Mouse (Mus musculus) kidney, postnatal 36 days (tissue): ENCODE measurements around the gene Scnn1a.

Source experiments
- DNase-seq, 2 experiments: peaks; one replicate each; pipeline ENCODE4 v3.0.0; 2021 to 2022; ENCODE audit warnings: mixed read lengths in 2 of 2

The Scnn1a gene

GRCm38 (mm10) chr6:125363451-125364242 is 43.2 kb downstream of the Scnn1a start:
- peak; percentile 75 to 79 for DNase-seq

- DNase-seq = peak in 1 of 2 experiments; percentile 50
Measured at GRCm38 (mm10) chr6:125364448-125364847, 44.0 kb downstream of the Scnn1a start.

- no peak for DNase-seq
Measured at GRCm38 (mm10) chr6:125365522-125365921, 45.1 kb downstream of the Scnn1a start.

GRCm38 (mm10) chr6:125366133-125366532 is 45.7 kb downstream of the Scnn1a start:
- no peak for DNase-seq

GRCm38 (mm10) chr6:125367758-125368371 is 47.4 kb downstream of the Scnn1a start:
- DNase-seq = peak in 1 of 2 experiments; percentile 52

GRCm38 (mm10) chr6:125377042-125377441 is 56.6 kb downstream of the Scnn1a start:
- DNase-seq = no peak

GRCm38 (mm10) chr6:125377582-125378451 is 57.4 kb downstream of the Scnn1a start:
- DNase-seq = peak; percentile 95

- DNase-seq = no peak
Measured at GRCm38 (mm10) chr6:125378621-125379020, 58.2 kb downstream of the Scnn1a start.

- peak in 1 of 2 experiments; percentile 8 for DNase-seq
Measured at GRCm38 (mm10) chr6:125379781-125380180, 59.3 kb downstream of the Scnn1a start.

GRCm38 (mm10) chr6:125380372-125381360 is 60.2 kb downstream of the Scnn1a start, which contains the start of gene Plekhg6:
Gene Plekhg6, minus strand, starts transcription at chr6:125380793.
- DNase-seq = peak; percentile 79 to 86

GRCm38 (mm10) chr6:125382024-125382423 is 61.6 kb downstream of the Scnn1a start:
- peak in 1 of 2 experiments; percentile 0 for DNase-seq

GRCm38 (mm10) chr6:125385066-125385974 is 64.9 kb downstream of the Scnn1a start:
- peak in 1 of 2 experiments; percentile 60 for DNase-seq

GRCm38 (mm10) chr6:125386080-125386479 is 65.6 kb downstream of the Scnn1a start:
- no peak for DNase-seq

- DNase-seq = no peak
Measured at GRCm38 (mm10) chr6:125389853-125390252, 69.4 kb downstream of the Scnn1a start.
